Mouse (Mus musculus): Measurements from ENCODE around the gene Ifrd1.

DNA sequence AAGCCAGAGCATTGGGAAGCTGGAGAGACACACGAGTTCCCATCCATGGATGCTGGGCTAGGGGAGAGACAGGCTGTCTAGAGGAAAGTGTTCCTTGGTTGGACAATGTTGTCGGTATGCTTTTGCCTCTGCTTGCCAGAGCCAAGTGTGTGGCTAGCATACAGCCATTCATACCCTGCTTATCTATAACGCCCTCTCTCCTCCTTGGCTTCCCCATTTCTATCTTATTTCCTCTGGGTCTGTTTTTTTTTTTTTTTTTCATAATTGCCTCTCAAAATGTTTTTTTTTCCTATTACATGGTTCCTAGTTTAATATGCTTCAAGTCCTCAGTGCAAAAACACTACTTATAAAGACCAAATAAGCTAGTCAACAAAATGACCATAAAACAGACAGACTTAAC is 62.8 kb downstream of the Ifrd1 start:
- no peak for TF ChIP-seq EP300 (IDR thresholded peaks at IDR 0.05; ENCODE audit: low read depth)
- TF ChIP-seq CTCF (IDR thresholded peaks at IDR 0.05; ENCODE audit: low read depth) = no peak
